Mouse (Mus musculus) E14TG2a.4 (cell line): ENCODE data around the gene Zfp451.

ENCODE experiments used
- H3K27me3 ChIP-seq: 2 replicates; pipeline ENCODE4 v1.6.1; 2014; ENCODE audit warnings: low read length, control low read depth; ENCODE audit not compliant: insufficient read depth
- H3K36me3 ChIP-seq: 2 replicates; pipeline ENCODE4 v1.6.1; 2014; ENCODE audit warnings: low read length, control low read depth; ENCODE audit not compliant: insufficient read depth
- H3K4me1 ChIP-seq: replicated peaks from 2 replicates; pipeline ENCODE4 v1.6.1; 2014; ENCODE audit warnings: low read depth, low read length, control low read depth
- H3K4me3 ChIP-seq: replicated peaks from 2 replicates; pipeline ENCODE4 v1.5.1; 2014; ENCODE audit warnings: mild to moderate bottlenecking, low read length
- H3K9me3 ChIP-seq: 2 replicates; pipeline ENCODE4 v1.6.1; 2014; ENCODE audit warnings: low read length, control low read depth
- CTCF ChIP-seq: conservative IDR thresholded peaks from 2 replicates; pipeline ENCODE4 v1.5.1; 2014; ENCODE audit warnings: low read length
- NANOG ChIP-seq: IDR thresholded peaks from 2 replicates; pipeline ENCODE4 v1.6.1; 2014; ENCODE audit warnings: borderline replicate concordance, low read length, mixed read lengths
- POU5F1 ChIP-seq: IDR thresholded peaks from 2 replicates; pipeline ENCODE4 v1.6.1; 2014; ENCODE audit warnings: low read length, borderline replicate concordance

Zfp451 gene

GRCm38 (mm10) chr1:33768091-33768787, 46.2 kb downstream of the Zfp451 start:
- peaks cover 9% of the 10 kb centered on the region for H3K4me1 ChIP-seq
- TF ChIP-seq CTCF (no peak), NANOG (no peak), POU5F1 (no peak)
- no peaks in the 10 kb centered on the region for H3K27me3 ChIP-seq
- peaks cover 84% of the 10 kb centered on the region for H3K36me3 ChIP-seq
- H3K4me3 ChIP-seq: no peak overlapping the region
- no peaks in the 10 kb centered on the region for H3K9me3 ChIP-seq

DNA sequence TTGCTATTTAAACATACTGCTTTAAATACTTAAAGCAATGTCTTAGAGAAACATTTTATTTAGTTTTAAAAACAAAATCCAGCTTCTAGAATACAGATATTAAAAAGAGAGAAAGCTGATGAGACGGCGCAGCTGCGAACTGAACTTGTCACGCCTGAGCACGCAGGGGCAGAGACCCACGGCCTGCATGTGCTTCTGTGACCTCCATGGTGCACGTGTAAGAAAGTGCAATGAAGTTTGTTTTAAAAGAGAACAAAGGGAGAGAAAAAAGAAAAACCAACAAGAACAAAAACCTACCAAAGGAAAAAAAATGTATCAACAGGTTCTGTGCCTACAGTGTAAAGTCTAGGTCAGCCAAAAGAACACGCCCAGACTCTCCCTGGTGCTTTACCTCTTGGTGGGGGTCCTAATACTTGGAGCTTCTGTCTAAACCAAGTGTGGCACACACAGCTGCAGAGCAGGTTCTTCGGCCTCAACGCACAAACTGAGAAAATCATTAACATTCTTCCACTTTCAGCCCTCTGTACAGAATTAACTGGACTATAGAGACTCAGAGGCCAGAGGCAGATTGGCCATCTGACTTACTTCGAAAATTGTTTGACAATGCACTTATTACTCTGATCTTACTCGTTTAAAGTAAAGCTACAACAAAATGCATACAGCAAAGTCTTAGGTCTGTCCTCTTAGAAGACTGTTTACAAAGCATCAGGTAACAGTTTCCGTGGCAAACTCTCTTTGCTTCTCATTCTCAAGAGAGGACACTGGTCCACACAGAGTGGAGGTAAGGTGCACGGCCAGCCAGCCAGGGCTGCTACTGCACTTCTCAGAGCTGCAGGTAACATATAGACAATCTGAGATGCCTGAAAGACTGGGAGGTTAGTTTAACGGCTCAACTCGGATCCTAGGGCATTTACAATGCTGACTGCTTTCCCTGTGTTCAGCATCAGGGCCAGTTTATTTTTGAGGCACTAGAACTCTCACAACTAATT, 47.6 kb downstream of the Zfp451 start:
- peaks cover 83% of the 10 kb centered on the region for H3K36me3 ChIP-seq
- H3K27me3 ChIP-seq: no peaks in the 10 kb centered on the region
- no peak overlapping the region for H3K4me3 ChIP-seq
- H3K9me3 ChIP-seq: no peaks in the 10 kb centered on the region
- TF ChIP-seq POU5F1 (no peak), NANOG (no peak), CTCF (no peak)
- peaks cover 9% of the 10 kb centered on the region for H3K4me1 ChIP-seq

GRCm38 (mm10) chr1:33765468-33766080, 48.8 kb downstream of the Zfp451 start:
- H3K4me3 ChIP-seq: no peak overlapping the region
- H3K9me3 ChIP-seq: no peaks in the 10 kb centered on the region
- H3K4me1 ChIP-seq: peaks cover 9% of the 10 kb centered on the region
- H3K36me3 ChIP-seq: peaks cover 82% of the 10 kb centered on the region
- no peak for TF ChIP-seq POU5F1
- no peak for TF ChIP-seq NANOG
- TF ChIP-seq CTCF: no peak
- no peaks in the 10 kb centered on the region for H3K27me3 ChIP-seq

- H3K4me1 ChIP-seq: peaks cover 16% of the 10 kb centered on the region
- no peaks in the 10 kb centered on the region for H3K27me3 ChIP-seq
- TF ChIP-seq NANOG (no peak), CTCF (no peak), POU5F1 (no peak)
- peaks cover 71% of the 10 kb centered on the region for H3K36me3 ChIP-seq
- H3K9me3 ChIP-seq: no peaks in the 10 kb centered on the region
- H3K4me3 ChIP-seq: no peak overlapping the region
Measured at GRCm38 (mm10) chr1:33763826-33764225, 50.6 kb downstream of the Zfp451 start.

DNA sequence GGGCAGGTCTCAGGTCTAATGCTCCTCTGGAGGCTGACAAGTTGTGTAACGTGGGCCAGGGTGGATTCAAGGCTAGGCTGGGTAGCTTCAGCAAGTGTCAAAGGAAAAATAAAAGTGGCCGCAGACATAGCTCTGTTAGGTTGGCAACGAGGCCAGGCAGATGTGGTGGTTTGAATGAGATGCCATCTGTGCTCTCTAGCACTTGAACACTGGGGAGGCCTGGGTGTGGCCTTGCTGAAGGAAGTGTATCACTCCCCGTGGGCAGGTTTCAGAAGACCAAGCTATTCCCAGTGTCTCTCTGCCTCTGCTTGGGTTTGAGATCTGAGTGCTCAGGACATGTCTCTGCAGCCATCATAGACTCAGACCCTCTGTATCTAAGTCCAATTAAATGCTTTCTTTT, 55.9 kb downstream of the Zfp451 start:
- peaks cover 35% of the 10 kb centered on the region for H3K27me3 ChIP-seq
- no peak overlapping the region for H3K4me3 ChIP-seq
- H3K36me3 ChIP-seq: peaks cover 33% of the 10 kb centered on the region
- peaks cover 55% of the 10 kb centered on the region for H3K4me1 ChIP-seq
- no peaks in the 10 kb centered on the region for H3K9me3 ChIP-seq
- TF ChIP-seq CTCF (no peak), NANOG (no peak), POU5F1 (no peak)

DNA sequence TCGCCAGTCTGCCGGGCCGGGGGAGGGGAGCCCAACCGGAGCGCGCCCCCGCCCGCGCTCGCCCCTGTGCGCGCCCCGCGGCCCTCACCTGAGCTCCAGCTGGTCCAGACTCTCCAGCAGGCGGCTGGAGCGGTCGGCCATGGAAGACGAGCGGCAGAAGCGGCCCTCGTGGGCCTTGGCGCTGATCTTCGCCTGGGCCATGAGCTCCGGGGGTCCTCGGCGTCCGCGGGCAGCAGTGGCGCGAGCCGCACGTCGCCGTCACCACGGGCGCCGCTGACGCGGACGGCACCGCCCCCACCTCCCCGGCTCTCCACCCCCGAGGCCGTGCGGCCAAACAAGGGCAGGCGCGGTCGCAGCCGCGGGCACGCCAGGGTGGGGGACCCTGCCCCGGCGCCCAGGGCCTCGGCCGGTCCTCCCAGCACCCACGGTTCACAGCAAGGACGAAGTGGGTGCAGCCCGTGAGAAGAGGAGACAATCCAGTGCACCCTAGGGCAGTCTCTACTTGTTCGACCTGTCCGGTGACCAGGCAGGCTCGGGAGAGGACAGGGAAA, 56.8 kb downstream of the Zfp451 start, which contains the start of gene Bag2:
Gene Bag2 (minus strand): TSS at position 305 of the 551 bp plus-strand sequence.
- peaks cover 37% of the 10 kb centered on the region for H3K27me3 ChIP-seq
- peaks cover 26% of the 10 kb centered on the region for H3K36me3 ChIP-seq
- peak within 1 kb of the TSS; percentile 82 for H3K4me3 ChIP-seq
- no peaks in the 10 kb centered on the region for H3K9me3 ChIP-seq
- peaks cover 55% of the 10 kb centered on the region for H3K4me1 ChIP-seq
- TF ChIP-seq CTCF (no peak), NANOG (no peak), POU5F1 (no peak)

DNA sequence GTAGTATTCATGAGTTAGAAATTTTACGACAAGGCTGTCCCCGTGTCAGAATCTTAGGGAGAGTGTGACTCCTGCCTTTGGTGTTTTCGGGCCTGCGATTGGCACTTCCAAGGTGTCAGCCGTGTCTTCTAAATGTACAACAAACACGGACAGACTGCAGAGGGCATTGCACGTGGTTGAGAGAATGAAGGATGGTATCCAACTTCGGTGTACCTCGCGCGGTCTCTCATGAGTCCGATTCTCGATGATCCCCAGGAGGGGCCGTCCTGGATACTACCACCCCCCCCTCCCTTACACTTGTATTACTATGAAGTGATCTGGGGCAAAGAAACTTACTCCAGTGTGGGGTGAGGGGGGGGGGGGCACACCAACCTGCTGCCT, 57.4 kb downstream of the Zfp451 start:
- Histone ChIP-seq H3K4me3 (peak overlapping the region; percentile 82), H3K27me3 (peaks cover 40% of the 10 kb centered on the region), H3K9me3 (no peaks in the 10 kb centered on the region), H3K4me1 (peaks cover 55% of the 10 kb centered on the region), H3K36me3 (peaks cover 20% of the 10 kb centered on the region)
- TF ChIP-seq CTCF (no peak), POU5F1 (no peak), NANOG (no peak)

GRCm38 (mm10) chr1:33756258-33757032, 58.0 kb downstream of the Zfp451 start:
- peaks cover 40% of the 10 kb centered on the region for H3K27me3 ChIP-seq
- TF ChIP-seq CTCF: no peak
- TF ChIP-seq NANOG: 0 out of 2 replicates have a peak, but pooled peaks have one; percentile 15
- TF ChIP-seq POU5F1: no peak
- peak overlapping the region; percentile 82; the same call in 1 of the 2 replicates for H3K4me3 ChIP-seq
- peaks cover 15% of the 10 kb centered on the region for H3K36me3 ChIP-seq
- no peaks in the 10 kb centered on the region for H3K9me3 ChIP-seq
- H3K4me1 ChIP-seq: peaks cover 55% of the 10 kb centered on the region
